Mouse (Mus musculus): ENCODE results near the gene Slc10a4. TPM values are rescaled to one million over a fixed set of nuclear protein-coding genes. Genes with fewer than 3 reads are reported as not detected.
"Not testable (repeated sequence)": the region's sequence is repeated elsewhere in the genome, so short reads cannot be mapped to it uniquely, and the experiment has no call there.

The Slc10a4 gene
- total RNA-seq, 2 experiments from 2014 or later = 1.0 to 1.7 TPM

- not testable (repeated sequence) for DNase-seq (ENCODE audit: extremely low spot score in 1 of 2, low spot score in 1 of 2)
Measured at GRCm38 (mm10) chr5:73013611-73014287, 7.1 kb downstream of the Slc10a4 start.

- no peak for DNase-seq (ENCODE audit: extremely low spot score in 1 of 2, low spot score in 1 of 2)
Measured at GRCm38 (mm10) chr5:73014745-73015144, 8.1 kb downstream of the Slc10a4 start.

GRCm38 (mm10) chr5:73023801-73024200, 17.1 kb downstream of the Slc10a4 start:
- DNase-seq (ENCODE audit: extremely low spot score in 1 of 2, low spot score in 1 of 2) = no peak

GRCm38 (mm10) chr5:73028646-73029045, 22.0 kb downstream of the Slc10a4 start:
- no peak for DNase-seq (ENCODE audit: extremely low spot score in 1 of 2, low spot score in 1 of 2)

- no peak for DNase-seq (ENCODE audit: extremely low spot score in 1 of 2, low spot score in 1 of 2)
Measured at GRCm38 (mm10) chr5:73032481-73032880, 25.8 kb downstream of the Slc10a4 start.

GRCm38 (mm10) chr5:73044055-73044454, 37.4 kb downstream of the Slc10a4 start:
- no peak for DNase-seq (ENCODE audit: extremely low spot score in 1 of 2, low spot score in 1 of 2)

- DNase-seq (ENCODE audit: extremely low spot score in 1 of 2, low spot score in 1 of 2) = no peak
Measured at GRCm38 (mm10) chr5:73047651-73048245, 41.1 kb downstream of the Slc10a4 start.

- no peak for DNase-seq (ENCODE audit: extremely low spot score in 1 of 2, low spot score in 1 of 2)
Measured at GRCm38 (mm10) chr5:73053933-73054332, 47.2 kb downstream of the Slc10a4 start.

- DNase-seq (ENCODE audit: extremely low spot score in 1 of 2, low spot score in 1 of 2) = no peak
Measured at GRCm38 (mm10) chr5:73056457-73056856, 49.8 kb downstream of the Slc10a4 start.

GRCm38 (mm10) chr5:73056937-73057336, 50.3 kb downstream of the Slc10a4 start:
- no peak for DNase-seq (ENCODE audit: extremely low spot score in 1 of 2, low spot score in 1 of 2)

- DNase-seq (ENCODE audit: extremely low spot score in 1 of 2, low spot score in 1 of 2) = no peak
Measured at GRCm38 (mm10) chr5:73061506-73062155, 54.9 kb downstream of the Slc10a4 start.

Other genes starting within 250 kb of the Slc10a4 start
- gene Tec, start 138.4 kb upstream of the Slc10a4 start, total RNA-seq (2021) = 1 to 10 TPM in 1 of 2 experiments, under 1 TPM in 1; 0.94 to 1.4 TPM
- gene Slain2, start 92.6 kb upstream of the Slc10a4 start, total RNA-seq (2021) = 10 to 100 TPM; 20.3 to 22.2 TPM
- gene Gm10135, start 32.2 kb upstream of the Slc10a4 start, total RNA-seq (2021) = not detected
- gene Fryl, start 249.7 kb downstream of the Slc10a4 start, total RNA-seq (2021) = 10 to 100 TPM; 60.0 to 65.0 TPM